Mouse (Mus musculus): ENCODE data around the gene Efl1. TPM values are rescaled to one million over a fixed set of nuclear protein-coding genes. Genes with fewer than 3 reads are reported as not detected.

Efl1 gene
- total RNA-seq, 2 experiments from 2014 or later = 27.4 to 31.1 TPM

- peak; percentile 94 for ATAC-seq (replicated peaks; ENCODE audit: poor library complexity, severe bottlenecking)
Observed at GRCm38 (mm10) chr7:82802206-82802605, 153.8 kb downstream of the Efl1 start.

- no peak for ATAC-seq (replicated peaks; ENCODE audit: poor library complexity, severe bottlenecking)
Observed at GRCm38 (mm10) chr7:82808257-82808656, 159.8 kb downstream of the Efl1 start.

GRCm38 (mm10) chr7:82809126-82809525 lies 160.7 kb downstream of the Efl1 start:
- ATAC-seq (replicated peaks; ENCODE audit: poor library complexity, severe bottlenecking) = no peak

- ATAC-seq (replicated peaks; ENCODE audit: poor library complexity, severe bottlenecking) = no peak
Observed at GRCm38 (mm10) chr7:82810799-82811139, 162.4 kb downstream of the Efl1 start.

GRCm38 (mm10) chr7:82811140-82811851 lies 162.9 kb downstream of the Efl1 start:
- ATAC-seq (replicated peaks; ENCODE audit: poor library complexity, severe bottlenecking) = peak; percentile 20; the same call in 1 of the 2 replicates

- ATAC-seq (replicated peaks; ENCODE audit: poor library complexity, severe bottlenecking) = no peak
Observed at GRCm38 (mm10) chr7:82812186-82813155, 164.1 kb downstream of the Efl1 start.

GRCm38 (mm10) chr7:82819541-82819940 lies 171.1 kb downstream of the Efl1 start:
- no peak for ATAC-seq (replicated peaks; ENCODE audit: poor library complexity, severe bottlenecking)

GRCm38 (mm10) chr7:82820661-82821060 lies 172.2 kb downstream of the Efl1 start:
- peak; percentile 36; the same call in 1 of the 2 replicates for ATAC-seq (replicated peaks; ENCODE audit: poor library complexity, severe bottlenecking)

- ATAC-seq (replicated peaks; ENCODE audit: poor library complexity, severe bottlenecking) = no peak
Observed at GRCm38 (mm10) chr7:82821501-82821900, 173.1 kb downstream of the Efl1 start.

- ATAC-seq (replicated peaks; ENCODE audit: poor library complexity, severe bottlenecking) = peak; percentile 99
Observed at GRCm38 (mm10) chr7:82822528-82822927, 174.1 kb downstream of the Efl1 start.

Other genes starting within 250 kb of the Efl1 start
- not detected in 2 replicates for gene Saxo2, start 86 bp upstream of the Efl1 start, total RNA-seq (2014; fragmentation: Nextera tagmentation)
- gene Saxo2, start 86 bp upstream of the Efl1 start, total RNA-seq (2017) = 0.43 TPM in 1 of 2 replicates, not detected in the other
- 2.0 and 2.4 TPM in 2 replicates for gene Mex3b, start 218.7 kb downstream of the Efl1 start, total RNA-seq (2014; fragmentation: Nextera tagmentation)
- gene Mex3b, start 218.7 kb downstream of the Efl1 start, total RNA-seq (2017) = 4.2 TPM in 2 replicates

Measured in granulocyte monocyte progenitor cell, adult 5-6 weeks (primary cell).